Mouse (Mus musculus) CD4-positive, CD25-positive, alpha-beta regulatory T cell, adult 9 weeks (primary cell): ENCODE data around the gene Cwh43. TPM values are rescaled to one million over a fixed set of nuclear protein-coding genes. Genes with fewer than 3 reads are reported as not detected.

ENCODE experiments used
- polyA plus RNA-seq: library from polyadenylated mRNA; unstranded; fragments of 100-300 nt; shearing (Covaris generic); gene quantifications from one replicate; pipeline ENCODE4 v1.2.1, GENCODE M21; 2017

The Cwh43 gene
- polyA plus RNA-seq: not detected

GRCm38 (mm10) chr5:73405981-73406722 is at the start of gene Cwh43:
Gene Cwh43 (plus strand): TSS chr5:73406075.

GRCm38 (mm10) chr5:73480700-73481099 is 74.8 kb downstream of the Cwh43 start, which contains the start of gene Dcun1d4:
Gene Dcun1d4 (plus strand): TSS chr5:73481000.

Other genes with a start within 250 kb of the Cwh43 start
- gene Fryl, start 149.5 kb upstream of the Cwh43 start, polyA plus RNA-seq: 128 TPM
- gene Ociad1, start 113.3 kb upstream of the Cwh43 start, polyA plus RNA-seq: 348 TPM
- gene Ociad2, start 65.0 kb upstream of the Cwh43 start, polyA plus RNA-seq: 0.71 TPM
- gene Dcun1d4, start 74.9 kb downstream of the Cwh43 start, polyA plus RNA-seq: 21.7 TPM
- gene Lrrc66, start 226.5 kb downstream of the Cwh43 start, polyA plus RNA-seq: 1.1 TPM
- gene Sgcb, start 241.7 kb downstream of the Cwh43 start, polyA plus RNA-seq: 12.4 TPM
- gene Spata18, start 245.3 kb downstream of the Cwh43 start, polyA plus RNA-seq: not detected